Mouse (Mus musculus): ENCODE measurements around the gene Gast.

- TF ChIP-seq EP300 (IDR thresholded peaks at IDR 0.05; ENCODE audit: low read depth) (no peak), CTCF (IDR thresholded peaks at IDR 0.05; ENCODE audit: low read depth) (no peak)
These were observed 47.2 kb upstream of the Gast start for GRCm38 (mm10) chr11:100287024-100287423.
